Mouse (Mus musculus) hematopoietic stem cell, adult 5-6 weeks (primary cell): ENCODE data around the gene Klhdc8b. TPM values are rescaled to one million over a fixed set of nuclear protein-coding genes. Genes with fewer than 3 reads are reported as not detected.

Source experiments
- ATAC-seq, 2 experiments: fragments of 125-278 bp in 1 of 2; replicated peaks in 1 of 2; 2 replicates each; pipeline ENCODE4 v1.8.0; 2016 to 2017; ENCODE audit warnings: inconsistent platforms in 2 of 2, mild to moderate bottlenecking in 2 of 2, moderate number of reproducible peaks in 2 of 2, low read depth in 1 of 2, moderate TSS enrichment in 1 of 2; ENCODE audit not compliant: low FRiP score in 2 of 2, poor library complexity in 2 of 2, severe bottlenecking in 2 of 2, insufficient read depth in 1 of 2, low TSS enrichment in 1 of 2
- total RNA-seq: library from RNA; stranded (forward); fragments of 172-1452, 232-1000 nt; gene quantifications from 2 replicates; pipeline ENCODE4 v1.2.3, GENCODE M21; 2017

The Klhdc8b gene
- total RNA-seq, 1 experiment from 2014 or later = 18.6 TPM

DNA sequence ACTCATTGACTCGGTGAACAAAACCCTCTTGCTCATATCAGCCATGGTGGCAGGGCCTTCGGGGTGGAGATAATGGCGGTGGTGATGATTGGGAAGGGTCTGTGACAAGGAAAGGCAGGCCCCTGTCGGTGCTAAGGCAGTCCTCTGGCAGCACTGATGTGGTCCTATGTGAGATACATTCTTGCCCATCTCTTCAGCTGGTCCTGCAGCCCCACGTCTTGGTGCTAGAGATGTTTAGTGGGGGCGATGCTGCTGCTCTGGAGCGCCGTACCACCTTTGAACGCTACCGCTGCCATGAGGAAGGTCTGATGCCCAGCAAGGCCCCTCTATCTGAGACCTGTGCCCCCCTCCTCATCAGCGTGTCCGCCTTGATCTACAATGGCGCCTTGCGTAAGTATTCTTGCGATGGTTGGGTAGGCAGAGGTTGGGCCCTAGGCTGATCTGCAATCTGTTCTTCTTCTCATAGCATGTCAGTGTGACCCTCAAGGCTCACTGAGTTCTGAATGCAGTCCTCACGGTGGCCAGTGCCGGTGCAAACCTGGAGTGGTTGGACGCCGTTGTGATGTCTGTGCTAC lies 24.0 kb upstream of the Klhdc8b start:
- ATAC-seq = no peak

GRCm38 (mm10) chr9:108484021-108484420 lies 22.6 kb upstream of the Klhdc8b start:
- no peak for ATAC-seq

DNA sequence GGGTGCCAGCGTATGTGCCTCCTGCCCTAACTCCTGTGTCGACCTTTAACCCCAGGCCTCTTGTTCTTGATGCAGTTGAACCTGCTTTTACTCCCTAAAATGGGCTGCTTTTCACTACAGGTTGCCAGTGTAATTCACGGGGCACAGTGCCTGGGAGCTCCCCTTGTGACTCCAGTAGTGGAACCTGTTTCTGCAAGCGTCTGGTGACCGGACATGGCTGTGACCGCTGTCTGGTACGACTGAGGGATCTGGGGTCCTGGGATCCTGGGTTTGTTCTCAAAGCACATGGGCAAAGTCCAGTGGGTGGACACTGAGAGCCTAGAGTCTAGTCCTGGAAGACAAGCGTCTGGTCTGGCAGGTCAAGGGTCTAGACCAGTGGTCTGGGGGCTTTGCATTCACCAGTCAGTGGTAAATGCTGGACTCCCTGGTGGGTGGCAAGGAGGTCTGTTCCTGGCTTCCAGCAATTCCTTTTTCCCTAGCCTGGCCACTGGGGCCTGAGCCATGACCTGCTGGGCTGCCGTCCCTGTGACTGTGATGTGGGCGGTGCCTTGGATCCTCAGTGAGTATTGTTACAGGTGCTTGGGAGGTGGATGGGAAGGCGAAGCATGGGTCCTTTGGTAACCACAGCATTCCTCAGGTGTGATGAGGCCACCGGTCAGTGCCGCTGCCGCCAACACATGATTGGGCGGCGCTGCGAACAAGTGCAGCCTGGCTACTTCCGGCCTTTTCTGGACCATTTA lies 21.8 kb upstream of the Klhdc8b start:
- ATAC-seq = no peak

DNA sequence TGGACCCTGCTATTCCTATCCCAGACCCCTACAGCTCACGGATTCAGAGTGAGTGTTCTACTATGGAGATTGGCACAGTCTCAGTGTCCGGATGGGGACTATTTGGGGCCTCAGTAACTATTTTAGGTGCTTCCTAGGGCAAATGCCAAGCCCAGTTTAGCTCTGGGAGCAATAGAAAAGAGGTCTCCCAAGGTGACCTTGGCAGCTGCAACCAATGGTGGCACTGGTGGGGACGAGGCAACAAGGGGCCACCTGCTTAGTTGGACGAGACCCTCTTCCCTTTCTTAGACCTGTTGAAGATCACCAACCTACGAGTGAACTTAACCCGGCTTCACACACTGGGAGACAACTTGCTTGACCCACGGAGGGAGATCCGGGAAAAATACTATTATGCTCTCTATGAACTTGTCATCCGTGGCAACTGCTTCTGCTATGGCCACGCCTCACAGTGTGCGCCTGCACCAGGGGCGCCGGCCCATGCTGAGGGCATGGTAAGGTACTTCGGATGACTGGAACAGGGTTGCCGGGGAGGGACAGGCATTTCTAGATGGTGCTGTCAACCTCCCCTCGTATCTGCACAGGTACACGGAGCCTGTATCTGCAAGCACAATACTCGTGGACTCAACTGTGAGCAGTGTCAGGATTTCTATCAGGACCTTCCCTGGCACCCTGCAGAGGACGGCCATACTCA lies 20.3 kb upstream of the Klhdc8b start:
- no peak for ATAC-seq

DNA sequence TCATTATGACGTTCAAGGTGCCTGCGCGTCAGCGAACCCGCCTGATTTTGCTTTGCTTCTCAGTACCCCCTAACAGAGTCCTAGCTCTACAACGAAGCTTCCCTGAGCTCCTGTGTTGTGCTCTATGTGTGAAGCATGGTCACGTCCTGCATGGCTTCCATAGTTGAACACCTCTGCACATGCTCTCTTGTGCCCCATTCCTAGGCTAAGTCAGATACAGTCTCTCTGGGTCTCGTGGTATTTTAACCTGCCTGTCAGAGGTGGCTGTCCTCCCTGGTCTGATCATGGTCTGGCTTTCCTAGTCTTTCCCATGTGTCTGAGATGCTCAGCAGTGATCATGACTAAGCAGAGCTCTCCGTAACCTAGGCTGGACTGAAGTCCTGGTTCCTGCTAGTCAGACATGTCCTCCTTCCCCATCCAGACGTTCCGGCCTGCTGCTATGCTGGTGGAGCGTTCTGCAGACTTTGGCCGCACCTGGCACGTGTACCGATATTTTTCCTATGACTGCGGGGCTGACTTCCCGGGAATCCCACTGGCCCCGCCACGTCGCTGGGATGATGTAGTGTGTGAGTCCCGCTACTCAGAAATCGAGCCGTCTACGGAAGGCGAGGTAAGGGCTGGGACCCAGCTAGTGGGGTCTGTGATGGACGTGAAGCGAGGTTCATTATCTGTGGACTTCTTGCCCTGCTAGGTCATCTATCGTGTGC lies 19.6 kb upstream of the Klhdc8b start:
- no peak for ATAC-seq

DNA sequence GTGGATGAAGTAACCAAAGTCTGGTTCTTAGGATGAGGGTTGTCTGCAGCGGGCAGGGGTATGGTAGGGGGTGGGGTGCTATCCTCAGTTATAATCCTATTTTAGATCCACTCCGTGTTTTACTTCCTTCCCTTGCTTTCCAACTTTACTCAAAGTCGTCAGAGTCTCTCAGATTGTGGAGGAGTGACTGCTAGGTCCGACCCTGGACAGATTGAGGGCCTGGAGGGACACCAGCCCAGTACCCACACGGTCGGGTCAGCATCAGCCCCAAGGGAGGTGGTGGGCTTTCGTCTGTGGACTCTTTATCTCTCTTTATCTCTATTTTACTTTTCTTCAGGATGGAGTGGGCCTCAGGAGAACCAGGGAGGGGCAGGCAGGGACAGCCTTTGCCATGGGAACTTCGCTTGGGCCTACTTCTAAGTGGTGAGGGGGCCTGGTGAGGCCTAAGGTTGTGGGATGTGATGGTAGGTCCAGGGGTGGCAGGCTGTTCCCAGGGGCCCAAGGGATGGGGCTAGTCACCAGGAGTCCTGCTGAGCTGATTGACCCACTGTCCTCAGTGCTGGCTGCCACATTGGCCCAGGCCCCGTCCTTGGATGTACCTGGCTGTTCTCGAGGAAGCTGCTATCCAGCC lies 18.5 kb upstream of the Klhdc8b start, which contains the start of gene Lamb2:
Gene Lamb2 (plus strand): TSS at position 16 of the 631 bp plus-strand sequence.
- 0 out of 4 replicates have a peak, but pooled peaks have one; percentile 11 to 12 for ATAC-seq

DNA sequence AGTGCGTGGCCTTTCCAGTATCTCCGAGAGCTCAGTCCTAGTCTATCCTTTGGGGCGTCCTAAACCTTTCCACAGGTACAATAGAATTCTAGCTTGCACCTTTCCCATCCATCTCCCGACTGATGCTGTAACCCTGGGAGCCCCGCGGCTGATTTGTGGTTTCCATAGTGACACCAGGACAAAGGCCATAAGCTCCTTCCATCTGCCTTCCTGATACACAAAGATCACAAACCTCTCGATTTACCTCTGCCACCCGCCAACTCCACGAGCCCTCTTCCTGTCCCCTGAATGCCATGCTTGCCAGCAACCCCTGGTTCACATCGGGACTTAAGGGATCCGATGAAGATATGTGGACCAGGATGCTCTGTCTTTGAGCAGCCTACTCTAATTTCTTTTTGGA lies 17.9 kb upstream of the Klhdc8b start:
- no peak; a peak in 1 of 4 replicates for ATAC-seq

GRCm38 (mm10) chr9:108478638-108479156 lies 17.3 kb upstream of the Klhdc8b start:
- ATAC-seq = peak; percentile 14 to 25; a peak in 1 of 4 replicates

DNA sequence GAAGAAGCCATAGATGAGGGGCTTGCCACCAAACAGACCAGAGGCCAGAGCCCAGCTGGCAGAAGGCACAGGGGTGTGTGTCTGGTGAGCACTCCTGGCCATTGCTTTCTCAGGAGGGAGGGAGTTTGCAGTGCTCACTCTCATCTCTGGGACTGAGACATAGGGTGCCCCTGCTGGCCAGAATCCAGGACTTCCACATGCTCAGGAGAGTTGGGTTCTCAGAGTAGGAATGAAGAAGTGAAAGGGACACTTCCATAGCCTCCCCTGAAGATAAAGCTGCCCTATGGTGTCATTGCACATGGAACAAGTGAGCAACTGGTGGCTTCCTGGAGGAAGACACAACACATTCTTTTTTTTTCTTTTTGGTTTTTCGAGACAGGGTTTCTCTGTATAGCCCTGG lies 13.1 kb upstream of the Klhdc8b start:
- ATAC-seq = no peak

DNA sequence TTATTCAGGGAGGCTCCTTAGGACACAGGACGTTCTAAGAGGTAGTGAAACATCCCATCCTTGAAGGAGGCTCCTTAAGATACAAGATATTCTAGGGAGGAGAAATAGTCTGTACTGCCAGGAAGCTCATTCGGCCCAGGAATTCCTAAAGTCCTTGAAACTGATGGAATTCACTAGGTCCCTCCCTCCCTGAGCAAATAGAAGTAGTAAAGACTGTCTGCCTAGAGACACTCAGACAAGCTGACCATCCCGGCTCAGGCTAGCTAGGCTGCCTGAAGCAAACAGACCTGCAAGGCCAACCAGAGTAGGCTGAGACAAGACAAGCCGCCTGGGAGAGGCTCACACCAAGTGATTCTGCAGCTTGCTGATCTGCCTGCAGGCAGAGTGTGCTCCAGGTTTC lies 8.5 kb upstream of the Klhdc8b start:
- no peak for ATAC-seq

DNA sequence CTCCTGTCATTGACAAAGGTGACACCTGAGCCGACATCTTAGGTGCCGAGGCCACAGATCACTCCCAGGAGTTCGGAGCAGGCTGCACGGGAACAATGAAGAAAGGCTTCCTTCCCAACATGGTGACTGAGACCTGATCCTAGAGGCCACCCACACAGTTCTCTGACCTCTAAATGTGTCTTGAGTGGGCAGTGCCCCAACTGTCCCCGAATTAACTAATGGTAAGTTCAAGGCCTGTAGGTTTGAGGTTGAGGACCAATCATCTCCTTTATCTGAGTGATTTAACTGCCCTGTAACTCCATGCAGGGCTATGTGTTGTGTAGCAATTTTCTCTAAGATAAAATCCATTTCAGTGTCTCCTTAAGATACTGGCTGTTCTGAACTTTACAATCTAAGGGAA lies 8.0 kb upstream of the Klhdc8b start:
- no peak for ATAC-seq

- ATAC-seq = no peak
These were observed 4.8 kb upstream of the Klhdc8b start for GRCm38 (mm10) chr9:108466219-108466618.

DNA sequence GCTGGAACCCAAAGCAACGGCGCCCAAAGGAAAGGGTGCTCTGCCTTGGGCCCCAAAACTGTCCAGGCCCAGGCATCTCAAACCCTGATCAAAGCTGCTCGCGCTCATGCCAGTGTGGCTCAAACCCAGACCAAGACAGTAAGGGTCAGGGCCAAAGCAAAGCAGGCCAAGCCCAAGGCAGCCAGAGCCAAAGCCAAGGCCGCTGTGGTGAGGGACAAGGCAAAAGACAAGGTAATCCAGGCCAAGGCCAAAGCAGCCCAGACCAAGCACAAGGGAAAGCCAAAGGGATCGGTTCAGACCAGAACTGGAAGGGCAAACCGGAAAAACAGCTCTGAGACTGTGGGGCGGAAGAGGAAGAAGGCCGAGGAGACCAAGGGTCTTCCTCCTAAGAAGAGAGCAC lies 2.3 kb upstream of the Klhdc8b start:
- ATAC-seq = no peak

GRCm38 (mm10) chr9:108462192-108462591 lies 811 bp upstream of the Klhdc8b start:
- ATAC-seq = no peak

DNA sequence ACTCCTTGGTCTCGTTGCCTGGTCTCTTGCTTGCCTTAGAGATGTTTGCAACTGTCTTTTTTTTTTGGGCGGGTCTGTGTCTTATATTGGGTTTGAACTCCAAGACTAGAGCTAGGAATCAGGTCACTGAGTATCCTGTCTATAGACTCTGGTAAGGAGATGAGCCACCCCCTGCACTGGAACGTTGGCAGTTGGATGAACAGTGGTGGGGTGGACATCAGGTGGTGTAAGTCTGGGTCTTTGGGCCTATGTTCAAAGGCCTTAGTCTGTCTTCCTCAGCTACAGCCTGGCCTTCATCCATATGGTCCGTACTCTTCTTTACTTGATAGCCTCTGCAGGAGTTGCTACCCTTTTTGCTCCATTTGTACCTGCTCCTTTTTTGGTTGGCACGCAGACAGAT lies 294 bp upstream of the Klhdc8b start:
- no peak for ATAC-seq

DNA sequence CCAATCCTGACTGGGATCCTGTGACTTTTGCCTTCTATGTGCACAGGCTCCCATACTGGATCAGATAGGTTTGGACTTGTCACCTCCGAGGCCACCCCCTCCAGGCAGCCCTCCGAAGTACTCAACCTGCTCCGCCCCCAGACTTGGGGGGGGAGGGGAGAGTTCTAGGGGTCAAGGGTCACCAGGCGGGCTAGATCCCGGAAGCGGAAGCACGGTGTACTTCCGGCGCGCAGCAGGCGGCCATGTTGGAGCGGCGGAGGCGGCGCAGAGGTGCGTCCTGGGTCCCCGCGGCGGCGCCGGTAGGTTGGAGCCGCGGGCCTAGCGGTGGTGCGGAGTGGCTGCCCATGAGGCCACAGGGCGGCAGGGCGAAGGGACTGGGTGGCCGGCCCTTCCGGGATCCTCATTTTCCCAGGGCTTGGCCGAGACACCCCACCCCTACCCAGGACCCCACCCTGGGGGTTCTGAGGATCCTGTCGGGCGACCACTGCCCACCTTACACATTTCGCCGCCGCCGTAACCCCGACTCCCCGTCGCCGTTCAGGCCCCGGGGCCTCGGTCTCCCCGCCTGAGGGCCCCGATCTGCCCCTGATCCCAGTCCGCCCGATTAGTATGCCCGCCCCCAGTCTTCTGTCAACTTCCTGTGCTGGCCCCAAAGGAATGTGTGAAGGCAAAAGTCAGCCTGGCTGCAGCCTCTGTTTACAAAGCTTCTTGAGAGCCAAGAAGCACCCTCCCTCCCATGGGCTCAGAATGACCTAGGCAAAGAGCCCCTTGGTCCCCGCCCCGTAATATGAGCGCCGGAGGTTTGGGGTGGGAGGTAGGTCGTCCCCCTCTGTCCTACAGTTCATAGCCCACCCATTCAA lies 832 bp downstream of the Klhdc8b start, which contains the start of gene Ccdc71:
Gene Ccdc71 (plus strand): TSS at position 209 of the 860 bp plus-strand sequence.
- peak; percentile 75 to 90 for ATAC-seq
